Mouse (Mus musculus) testis, postnatal 14 days (tissue): ENCODE measurements around the gene Ube2n.
"Not testable (repeated sequence)": the region's sequence is repeated elsewhere in the genome, so short reads cannot be mapped to it uniquely, and the experiment has no call there.

Experiments
- DNase-seq: peaks from one replicate; pipeline ENCODE4 v3.0.0; 2021; ENCODE audit warnings: low spot score

Gene Ube2n

GRCm38 (mm10) chr10:95525871-95526270 lies 10.9 kb downstream of the Ube2n start:
- no peak for DNase-seq

GRCm38 (mm10) chr10:95526495-95527122 lies 11.7 kb downstream of the Ube2n start:
- no peak for DNase-seq

GRCm38 (mm10) chr10:95530551-95531121 lies 15.7 kb downstream of the Ube2n start:
- no peak for DNase-seq

DNA sequence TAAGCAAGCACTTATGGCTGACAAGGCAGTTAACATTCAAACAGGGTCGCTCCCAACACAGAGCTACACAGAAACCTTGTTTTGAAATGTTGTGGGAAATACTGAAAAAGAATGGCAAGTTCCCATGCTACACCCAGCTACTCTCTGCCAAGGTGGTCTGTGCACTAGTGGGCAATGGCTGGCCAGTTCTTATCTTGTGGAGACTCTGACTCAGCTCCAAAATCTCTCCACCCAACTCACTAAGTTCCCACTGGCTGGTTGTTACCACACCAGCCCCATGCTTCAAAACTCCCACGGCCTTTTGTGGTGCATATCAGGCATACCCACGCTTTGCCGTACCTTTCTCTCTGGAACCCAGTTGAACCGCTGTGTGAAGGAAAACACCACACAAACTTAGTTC lies 18.0 kb downstream of the Ube2n start:
- no peak for DNase-seq

DNA sequence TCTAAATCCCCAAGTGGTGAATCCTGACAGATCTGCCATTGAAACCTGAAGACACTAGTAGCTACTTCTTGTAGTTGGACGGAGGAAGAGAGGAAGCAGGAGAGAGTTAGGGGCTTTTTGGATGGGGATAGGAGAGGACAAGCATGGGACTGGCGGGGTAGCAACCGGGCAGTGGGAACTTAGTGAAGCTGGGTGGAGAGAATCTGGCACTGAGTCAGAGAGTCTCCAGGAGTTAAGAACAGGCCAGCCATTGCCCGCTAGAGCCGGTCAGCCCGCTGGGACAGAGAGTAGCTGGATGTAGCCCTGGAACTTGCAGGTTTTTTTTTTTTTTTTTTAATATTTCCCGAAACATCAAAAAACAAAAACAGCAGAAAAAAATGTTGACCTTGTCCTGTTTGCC lies 18.4 kb downstream of the Ube2n start:
- no peak for DNase-seq

GRCm38 (mm10) chr10:95535399-95536221 lies 20.7 kb downstream of the Ube2n start:
- DNase-seq: no peak

DNA sequence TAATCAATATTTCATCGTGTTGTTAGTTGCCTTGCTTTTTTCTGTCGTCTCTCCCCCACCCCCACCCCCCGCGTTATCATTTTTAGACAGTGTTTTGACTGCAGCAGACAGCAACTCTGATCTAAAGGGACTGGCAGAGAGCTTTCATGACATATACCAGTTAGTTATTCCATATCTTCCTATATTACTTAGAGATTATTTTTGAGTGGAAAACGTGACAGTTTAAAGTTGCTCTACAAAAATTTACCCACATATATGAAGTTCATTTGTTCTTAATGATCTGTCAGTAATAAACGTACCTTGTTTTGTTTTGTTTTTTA lies 21.2 kb downstream of the Ube2n start:
- DNase-seq: no peak

DNA sequence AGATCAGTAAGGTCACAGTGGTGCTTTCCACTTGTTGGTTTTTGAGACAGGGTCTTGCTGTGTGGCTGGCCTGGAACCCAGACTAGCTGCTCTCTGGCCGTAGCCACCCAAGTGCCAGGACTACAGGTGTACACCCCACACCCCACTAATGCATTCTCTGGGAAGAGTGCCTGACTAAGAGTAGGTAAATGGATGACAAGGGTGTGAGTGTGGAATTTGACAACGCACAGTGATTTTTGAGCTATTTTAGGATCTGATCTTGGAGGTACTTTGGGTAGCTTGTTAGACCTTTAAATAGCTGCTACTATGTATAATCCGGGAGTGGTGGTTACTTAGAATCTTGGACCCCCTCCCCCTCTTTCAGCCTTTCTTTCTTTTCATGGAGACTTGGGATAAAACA lies 24.3 kb downstream of the Ube2n start:
- no peak for DNase-seq

- no peak for DNase-seq
These were observed 24.9 kb downstream of the Ube2n start for GRCm38 (mm10) chr10:95539841-95540240.

- no peak for DNase-seq
These were observed 28.0 kb downstream of the Ube2n start for GRCm38 (mm10) chr10:95542916-95543315.

- DNase-seq: no peak
These were observed 28.4 kb downstream of the Ube2n start for GRCm38 (mm10) chr10:95543377-95543776.

DNA sequence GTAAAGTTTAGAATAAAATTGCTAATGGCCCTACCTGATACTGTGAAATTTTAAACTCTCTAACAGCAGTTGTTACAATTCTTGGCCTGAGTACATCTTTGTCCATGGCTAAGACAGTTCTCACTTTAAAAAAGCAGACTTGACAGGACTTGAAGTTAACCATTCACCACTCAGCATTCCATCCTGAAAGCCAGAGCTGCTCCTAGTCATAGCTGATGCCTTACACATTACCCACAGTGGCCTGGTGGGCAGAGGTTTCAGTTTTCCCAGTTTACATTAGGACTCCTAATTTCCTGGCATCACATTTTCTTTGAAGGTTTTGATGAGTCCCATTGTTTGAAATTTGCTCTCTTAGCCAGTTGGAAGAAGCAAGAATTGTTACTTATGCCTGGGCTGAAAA lies 29.1 kb downstream of the Ube2n start:
- DNase-seq: no peak

GRCm38 (mm10) chr10:95544651-95545050 lies 29.7 kb downstream of the Ube2n start:
- DNase-seq: no peak

GRCm38 (mm10) chr10:95545051-95545450 lies 30.1 kb downstream of the Ube2n start:
- DNase-seq: no peak

DNA sequence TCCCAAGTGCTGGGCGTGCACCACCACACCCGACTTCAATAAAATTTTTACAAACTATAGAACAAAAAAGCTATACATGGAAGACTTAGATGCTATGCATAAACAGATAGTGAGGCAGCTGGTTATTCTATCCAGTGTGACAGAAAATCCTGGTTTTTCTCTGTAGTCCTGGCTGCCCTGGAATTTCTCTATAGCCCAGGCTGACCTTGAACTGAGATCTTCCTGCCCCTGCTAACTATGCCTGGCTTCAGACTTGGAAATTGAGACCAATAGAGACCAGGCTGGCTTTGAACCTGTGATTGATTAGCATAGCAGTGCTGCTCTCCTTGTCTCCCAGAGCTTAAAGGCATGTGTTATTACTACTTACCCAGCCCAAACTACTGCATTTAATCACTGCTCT lies 31.2 kb downstream of the Ube2n start:
- no peak for DNase-seq

DNA sequence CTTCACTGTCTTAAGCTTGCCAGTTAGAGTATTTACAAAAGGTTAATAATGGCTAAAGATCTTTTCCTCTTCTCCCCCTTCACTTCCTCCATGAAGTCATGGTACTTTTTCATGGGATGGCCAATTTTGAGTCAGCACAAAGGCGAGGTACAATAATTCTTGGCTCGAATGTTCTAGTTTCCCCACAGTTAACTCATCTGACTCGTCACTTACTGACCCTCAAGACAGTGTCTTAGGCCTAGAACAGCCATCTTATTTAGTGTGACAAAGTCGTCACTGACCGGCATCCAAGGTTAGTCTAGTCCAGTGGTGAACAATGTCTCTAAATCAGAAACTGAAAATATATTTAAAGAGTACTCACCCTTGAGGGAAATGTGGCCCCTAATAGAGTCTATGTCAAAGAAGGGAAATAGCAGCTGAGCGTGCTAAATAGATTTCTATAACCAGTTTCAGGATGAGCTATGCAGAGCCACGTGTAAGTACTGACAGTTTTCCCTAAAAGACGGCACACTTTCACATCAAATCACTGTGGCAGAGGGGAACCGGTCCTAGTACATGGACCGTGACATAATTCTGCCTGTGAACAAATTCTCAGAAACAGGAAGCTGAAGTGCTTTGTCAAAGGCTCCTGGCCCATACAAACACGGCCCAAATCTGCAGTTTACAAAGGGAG lies 33.3 kb downstream of the Ube2n start:
- no peak for DNase-seq

DNA sequence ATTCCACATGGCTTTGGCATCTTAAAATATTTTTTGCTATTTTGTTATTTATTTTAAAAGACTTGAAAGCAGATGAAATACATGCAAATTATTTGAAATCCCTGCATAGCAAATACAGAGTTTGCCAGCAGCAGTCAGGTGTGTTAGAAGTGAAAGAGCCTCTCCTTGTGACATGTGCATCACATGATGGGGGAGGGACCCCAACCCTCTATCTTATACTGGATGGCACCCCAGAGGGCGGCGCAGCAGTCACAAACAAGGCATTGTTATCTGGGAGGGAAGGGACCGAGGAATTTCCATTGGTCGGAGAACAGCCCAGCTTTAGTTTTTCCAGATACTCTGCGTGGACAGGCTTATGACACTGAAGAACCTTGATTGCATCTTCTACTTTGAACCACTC lies 34.1 kb downstream of the Ube2n start:
- DNase-seq: not testable (repeated sequence)

- DNase-seq: no peak
These were observed 35.6 kb downstream of the Ube2n start for GRCm38 (mm10) chr10:95550506-95550905.

- no peak for DNase-seq
These were observed 36.8 kb downstream of the Ube2n start for GRCm38 (mm10) chr10:95551752-95552151.

DNA sequence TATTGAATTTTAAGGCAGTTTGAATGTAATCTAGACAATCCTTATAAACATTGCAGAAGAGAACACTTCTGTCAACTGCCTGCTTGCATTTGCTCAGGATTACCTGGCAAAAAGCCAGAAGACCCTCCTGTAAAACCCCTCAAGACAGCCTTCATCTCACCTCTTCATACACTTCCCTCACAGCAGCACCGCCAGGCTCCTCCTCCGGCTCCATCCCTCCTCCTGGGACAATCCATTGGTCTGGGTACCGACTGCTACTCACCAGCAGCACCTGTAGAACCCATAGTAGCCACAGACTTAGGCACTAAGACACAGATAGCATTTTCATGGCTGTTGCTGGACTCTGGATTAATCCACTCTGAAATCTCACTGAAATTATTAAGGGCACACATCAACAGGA lies 37.4 kb downstream of the Ube2n start:
- DNase-seq: no peak

GRCm38 (mm10) chr10:95555866-95556265 lies 40.9 kb downstream of the Ube2n start:
- no peak for DNase-seq

GRCm38 (mm10) chr10:95557337-95557828 lies 42.4 kb downstream of the Ube2n start:
- no peak for DNase-seq

- no peak for DNase-seq
These were observed 44.5 kb downstream of the Ube2n start for GRCm38 (mm10) chr10:95559426-95559825.
